Mouse (Mus musculus): ENCODE results near the gene 5430419D17Rik.

The 5430419D17Rik gene

DNA sequence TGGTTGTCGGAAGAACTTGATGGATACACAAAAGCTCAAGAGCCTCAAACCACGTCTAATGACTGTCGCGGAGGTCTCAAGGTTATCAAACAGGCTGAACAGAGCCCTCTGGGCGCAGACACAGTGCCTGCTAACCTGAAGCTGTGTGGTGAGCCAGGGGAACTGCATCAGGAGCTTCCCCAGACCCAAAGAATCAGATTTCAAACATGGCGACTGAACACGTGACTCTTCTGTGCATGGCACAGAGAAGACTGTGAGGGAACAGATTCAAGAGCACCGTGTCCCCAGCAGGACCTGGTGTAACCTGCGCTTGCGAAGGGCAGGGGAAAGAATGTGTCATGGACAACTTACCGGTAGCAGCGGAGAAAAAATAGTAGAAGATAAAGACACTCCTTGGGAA is 143.4 kb downstream of the 5430419D17Rik start:
- DNase-seq (ENCODE audit: low read depth) = no peak

DNA sequence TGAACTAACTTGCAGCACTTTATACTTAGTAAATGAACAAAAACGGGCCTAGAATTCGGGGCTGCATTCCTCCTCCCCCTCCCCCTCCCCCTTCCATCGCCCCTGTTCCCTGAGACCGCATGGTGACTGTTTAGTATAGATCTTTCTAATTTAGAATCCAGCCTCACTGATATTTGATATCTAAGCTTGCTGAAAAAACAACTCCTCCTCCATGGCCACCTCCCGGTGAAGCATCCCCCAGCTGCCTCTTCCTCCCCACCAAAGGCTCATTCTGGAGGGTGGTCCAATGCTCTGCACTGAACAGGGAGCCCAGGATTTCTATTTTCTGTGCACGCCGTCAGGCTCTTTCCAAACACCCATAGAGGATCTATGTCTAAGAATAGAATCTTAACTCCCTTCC is 144.1 kb downstream of the 5430419D17Rik start:
- DNase-seq (ENCODE audit: low read depth) = no peak

DNA sequence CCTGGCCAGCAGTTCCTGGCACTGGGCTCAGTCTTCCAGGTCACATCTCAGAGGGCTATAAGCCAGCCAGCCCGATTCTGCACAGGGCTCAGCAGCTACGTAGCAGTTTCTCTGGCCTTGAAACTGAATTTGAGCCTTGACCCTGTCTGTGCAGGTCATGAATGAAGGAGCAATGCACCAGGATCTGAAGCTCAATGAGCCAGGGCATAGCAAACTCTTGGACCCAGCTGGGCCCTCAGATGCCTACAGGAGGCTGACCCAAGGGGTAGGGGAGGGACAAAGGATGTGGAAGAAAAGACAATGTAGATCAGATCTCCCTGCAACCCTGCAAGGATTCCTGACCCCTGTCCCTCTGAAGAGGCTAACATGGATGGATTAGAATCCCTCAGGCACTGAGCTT is 148.0 kb downstream of the 5430419D17Rik start, which contains the start of gene Cuzd1:
Gene Cuzd1, minus strand, starts transcription at position 101 of the 400 bp plus-strand sequence.
- DNase-seq (ENCODE audit: low read depth) = no peak

DNA sequence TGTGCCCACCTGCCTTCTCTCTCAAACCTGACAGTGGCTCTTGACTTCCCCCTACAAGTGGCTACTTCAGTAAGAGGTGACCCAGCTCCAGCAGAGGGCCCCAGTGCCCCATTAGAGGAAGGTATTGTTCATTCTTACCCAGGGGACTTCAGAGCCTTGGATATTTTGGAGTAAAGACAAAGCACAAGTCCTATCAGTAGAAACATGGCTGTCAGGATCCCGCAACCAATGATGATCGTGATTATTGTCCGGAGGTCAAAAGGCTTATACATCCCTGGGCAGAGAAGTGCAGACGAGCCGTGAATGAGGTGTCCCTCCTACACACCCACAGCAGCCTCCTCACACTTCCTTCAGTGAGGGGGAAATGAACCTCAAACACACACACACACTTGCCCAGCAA is 152.9 kb downstream of the 5430419D17Rik start:
- DNase-seq (ENCODE audit: low read depth) = no peak

DNA sequence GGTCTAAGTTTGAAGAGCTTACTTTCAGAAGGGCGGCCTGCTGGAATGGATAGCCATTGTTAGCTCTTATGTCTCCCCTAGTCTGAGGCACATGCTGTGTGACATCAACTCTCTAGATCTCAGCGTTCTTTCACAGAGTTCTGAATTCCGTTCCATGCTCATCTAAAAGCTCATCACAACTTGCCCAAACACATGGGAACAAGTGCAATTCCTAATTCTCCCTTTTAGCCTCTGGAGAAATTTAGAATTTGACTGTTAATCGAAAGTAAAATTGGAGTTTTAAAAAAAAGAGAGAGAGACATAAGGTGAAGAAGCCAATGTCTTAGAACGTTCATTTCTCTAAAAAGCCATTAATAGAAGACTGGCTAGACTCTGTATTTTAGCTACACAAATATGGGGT is 155.2 kb downstream of the 5430419D17Rik start, which contains the start of gene Fam24b:
Gene Fam24b, minus strand, starts transcription at position 101 of the 400 bp plus-strand sequence.
- DNase-seq (ENCODE audit: low read depth) = no peak

DNA sequence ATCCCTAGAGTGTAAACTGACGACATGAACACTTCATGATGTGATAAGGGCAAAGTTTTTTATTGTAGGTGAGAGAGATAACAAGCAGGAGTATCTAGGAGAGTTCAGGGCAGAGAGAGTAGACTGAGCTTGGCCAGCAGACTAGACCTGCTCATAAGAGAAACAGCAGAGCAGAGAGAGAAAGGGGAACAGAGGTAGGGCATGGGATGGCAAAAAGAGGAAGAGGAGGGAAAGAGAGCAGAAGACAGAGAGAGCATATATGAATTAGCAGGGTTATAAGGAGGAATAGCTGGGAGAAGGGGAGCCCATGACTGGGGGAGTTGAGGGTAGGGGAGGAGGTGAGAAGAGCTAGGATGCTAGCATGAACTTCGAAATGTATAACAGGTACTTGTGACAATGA is 157.5 kb downstream of the 5430419D17Rik start:
- DNase-seq (ENCODE audit: low read depth) = no peak

DNA sequence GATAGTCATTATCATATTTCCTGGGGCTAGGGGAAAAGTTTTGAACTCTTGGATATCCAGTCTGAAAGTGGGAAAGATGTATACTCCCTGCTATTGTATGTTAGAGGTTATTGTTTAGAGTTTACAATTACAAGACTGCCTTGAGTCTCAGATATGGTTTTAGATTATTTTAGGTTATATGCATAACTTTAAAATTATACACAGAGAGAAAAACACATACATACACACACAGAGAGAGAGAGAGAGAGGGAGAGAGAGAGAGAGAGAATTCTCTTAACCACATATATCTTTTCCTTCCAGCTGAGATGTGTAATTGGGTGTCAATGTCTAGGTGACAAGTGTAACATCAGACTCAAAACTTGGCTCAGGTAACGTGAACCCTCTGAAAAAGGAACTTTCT is 159.4 kb downstream of the 5430419D17Rik start, which contains the start of gene Fam24a:
Gene Fam24a, plus strand, starts transcription at position 301 of the 400 bp plus-strand sequence.
- DNase-seq (ENCODE audit: low read depth) = no peak

DNA sequence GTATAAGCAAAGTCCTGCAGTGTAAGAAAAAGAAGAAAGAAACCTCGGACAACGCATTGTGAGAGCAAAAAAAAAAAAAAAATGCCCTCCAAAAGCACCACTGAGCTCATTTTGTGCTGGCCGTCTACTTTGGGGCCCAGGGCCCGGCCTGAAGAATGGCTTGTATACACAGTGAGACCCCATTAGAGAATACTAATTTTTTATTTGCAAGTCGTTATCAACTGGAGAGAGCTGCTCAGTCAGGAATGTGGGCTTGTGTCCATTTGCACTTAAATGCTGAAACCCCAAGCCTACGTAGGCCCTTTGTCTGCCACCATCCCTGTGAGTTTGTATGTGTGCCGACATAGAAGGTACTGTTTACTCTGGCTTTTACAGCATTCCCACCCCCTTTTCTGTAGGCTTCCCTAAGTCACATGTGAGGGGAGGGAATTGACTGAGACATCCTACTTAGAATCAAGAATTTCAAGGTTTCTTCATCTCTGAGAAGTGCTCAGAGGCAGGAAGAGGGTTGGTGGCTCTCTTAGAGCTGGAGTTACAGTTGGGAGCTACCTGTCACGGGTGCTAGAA is 163.4 kb downstream of the 5430419D17Rik start:
- DNase-seq (ENCODE audit: low read depth) = no peak

DNA sequence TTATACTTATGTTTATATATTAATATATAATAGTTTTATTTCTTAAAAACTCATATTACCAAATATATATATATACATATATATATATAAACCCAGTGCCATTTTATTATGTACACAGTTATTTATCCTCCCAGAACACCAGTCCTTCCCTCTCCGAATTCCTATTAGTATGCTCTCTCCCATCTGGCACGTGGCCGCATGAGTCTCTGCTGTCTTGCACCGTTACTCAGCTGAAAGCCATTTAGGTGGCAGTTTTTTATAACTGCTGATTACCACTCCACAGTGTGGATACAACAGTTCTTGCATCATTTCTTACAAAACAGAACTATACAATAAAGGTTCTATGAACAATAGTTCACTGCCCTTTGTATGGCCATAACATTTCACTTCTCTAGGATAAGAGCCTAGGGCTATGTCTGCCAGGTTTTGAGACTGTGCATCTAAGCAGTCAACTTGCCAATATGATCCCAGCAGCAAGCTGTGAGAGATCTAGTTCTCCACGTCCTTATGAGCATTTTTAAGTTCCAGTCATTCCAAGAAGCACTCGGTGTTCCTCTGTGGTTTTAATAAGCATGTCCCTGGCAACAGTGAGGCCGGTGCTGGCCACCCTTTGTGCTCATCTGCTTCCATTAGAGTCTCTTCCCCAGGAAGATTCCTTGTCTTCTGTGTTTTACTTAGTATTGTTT is 171.8 kb downstream of the 5430419D17Rik start:
- no peak for DNase-seq (ENCODE audit: low read depth)

Measured in naive thymus-derived CD4-positive, alpha-beta T cell, adult 2 months (primary cell).